Mouse (Mus musculus) CH12.LX (cell line): ENCODE data around the gene Galnt18. TPM values are rescaled to one million over a fixed set of nuclear protein-coding genes. Genes with fewer than 3 reads are reported as not detected.

Experiments used
- DNase-seq: peaks from one replicate; pipeline ENCODE4 v3.0.0-alpha.2; 2013; ENCODE audit errors: extremely low read depth
- H3K27ac ChIP-seq: 2 replicates; pipeline ENCODE4 v1.5.1; 2012; ENCODE audit warnings: low read depth, mild to moderate bottlenecking, control low read depth, moderate library complexity; ENCODE audit not compliant: insufficient read depth
- H3K27me3 ChIP-seq: replicated peaks from 2 replicates; pipeline ENCODE3; 2012; ENCODE audit warnings: inconsistent platforms
- H3K36me3 ChIP-seq, 2 experiments: replicated peaks in 1 of 2; 2 replicates each; pipeline versions ENCODE3 to v1.6.1; 2012; ENCODE audit warnings: inconsistent platforms in 1 of 2, low read length in 1 of 2, mild to moderate bottlenecking in 1 of 2, mixed read lengths in 1 of 2, moderate library complexity in 1 of 2; ENCODE audit not compliant: control insufficient read depth in 1 of 2, insufficient read depth in 1 of 2
- H3K4me1 ChIP-seq, 2 experiments: 2 replicates each; pipeline ENCODE4 v1.6.1; 2012; ENCODE audit warnings: inconsistent platforms in 1 of 2, moderate library complexity in 1 of 2; ENCODE audit not compliant: insufficient read depth in 2 of 2, control insufficient read depth in 1 of 2
- H3K4me2 ChIP-seq: 2 replicates; pipeline ENCODE4 v1.6.1; 2012; ENCODE audit warnings: low read depth, mild to moderate bottlenecking, control low read depth; ENCODE audit not compliant: poor library complexity, insufficient read depth, severe bottlenecking
- H3K4me3 ChIP-seq, 3 experiments: fragments of 150-350 bp in 1 of 3; sonication (generic) in 1 of 3; replicated peaks in 1 of 3; 2 replicates each; pipeline versions ENCODE3 to v1.5.1; 2011 to 2012; ENCODE audit warnings: low read depth in 2 of 3, low read length in 2 of 3, mild to moderate bottlenecking in 2 of 3, moderate library complexity in 2 of 3, control low read depth in 1 of 3, improper control_type of control experiment in 1 of 3, inconsistent platforms in 1 of 3, mixed read lengths in 1 of 3; ENCODE audit not compliant: poor library complexity in 1 of 3
- H3K79me2 ChIP-seq: replicated peaks from 2 replicates; pipeline ENCODE4 v1.6.1; 2012; ENCODE audit warnings: mild to moderate bottlenecking, moderate library complexity; ENCODE audit not compliant: control insufficient read depth, poor library complexity, insufficient read depth, severe bottlenecking; ENCODE audit errors: extremely low read depth
- H3K9ac ChIP-seq: 2 replicates; pipeline ENCODE4 v1.6.1; 2012; ENCODE audit warnings: low read depth, mild to moderate bottlenecking, control low read depth, moderate library complexity; ENCODE audit not compliant: insufficient read depth
- H3K9me3 ChIP-seq: replicated peaks from 2 replicates; pipeline ENCODE3; 2012; ENCODE audit warnings: low read length, inconsistent platforms, mixed read lengths
- CHD1 ChIP-seq: IDR thresholded peaks from 2 replicates; pipeline ENCODE4 v1.6.1; 2012; ENCODE audit warnings: low read depth, low read length, improper control_type of control experiment, inconsistent platforms
- CHD2 ChIP-seq: IDR thresholded peaks from 2 replicates; pipeline ENCODE4 v1.6.1; 2011; ENCODE audit warnings: low read length, improper control_type of control experiment
- GABPA ChIP-seq: IDR thresholded peaks from 2 replicates; pipeline ENCODE4 v1.6.1; 2012; ENCODE audit warnings: low read depth, low read length, improper control_type of control experiment, inconsistent platforms; ENCODE audit not compliant: insufficient replicate concordance
- HCFC1 ChIP-seq: IDR thresholded peaks from 2 replicates; pipeline ENCODE4 v1.6.1; 2012; ENCODE audit warnings: low read depth, mild to moderate bottlenecking, inconsistent platforms, low read length, improper control_type of control experiment
- KAT2A ChIP-seq: IDR thresholded peaks from 2 replicates; pipeline ENCODE4 v1.6.1; 2012; ENCODE audit warnings: low read length, improper control_type of control experiment, inconsistent platforms; ENCODE audit not compliant: insufficient replicate concordance
- MAFK ChIP-seq: IDR thresholded peaks from 2 replicates; pipeline ENCODE4 v1.6.1; 2011; ENCODE audit warnings: low read length, improper control_type of control experiment; ENCODE audit not compliant: insufficient replicate concordance
- MYC ChIP-seq: IDR thresholded peaks from 2 replicates; pipeline ENCODE4 v1.6.1; 2011; ENCODE audit warnings: low read depth, mild to moderate bottlenecking, improper control_type of control experiment, low read length
- NRF1 ChIP-seq: IDR thresholded peaks from 2 replicates; pipeline ENCODE4 v1.6.1; 2014; ENCODE audit warnings: low read depth, mild to moderate bottlenecking, inconsistent platforms, low read length, improper control_type of control experiment, moderate library complexity
- POLR2A ChIP-seq: IDR thresholded peaks from 2 replicates; pipeline ENCODE4 v1.6.1; 2011; ENCODE audit warnings: low read depth, mild to moderate bottlenecking, improper control_type of control experiment, low read length
- POLR2AphosphoS2 ChIP-seq: IDR thresholded peaks from 2 replicates; pipeline ENCODE4 v1.6.1; 2011; ENCODE audit warnings: low read depth, low read length, improper control_type of control experiment
- RCOR1 ChIP-seq: conservative IDR thresholded peaks from 2 replicates; pipeline ENCODE4 v1.6.1; 2012; ENCODE audit warnings: low read depth, mild to moderate bottlenecking, inconsistent platforms, low read length, improper control_type of control experiment
- SIN3A ChIP-seq: IDR thresholded peaks from 2 replicates; pipeline ENCODE4 v1.6.1; 2012; ENCODE audit warnings: low read length, improper control_type of control experiment, inconsistent platforms
- USF1 ChIP-seq: IDR thresholded peaks from 2 replicates; pipeline ENCODE4 v1.6.1; 2014; ENCODE audit warnings: low read depth, mild to moderate bottlenecking, inconsistent platforms, low read length, improper control_type of control experiment
- USF2 ChIP-seq: conservative IDR thresholded peaks from 2 replicates; pipeline ENCODE4 v1.6.1; 2011; ENCODE audit warnings: low read depth, low read length, improper control_type of control experiment
- ZKSCAN1 ChIP-seq: IDR thresholded peaks from 2 replicates; pipeline ENCODE4 v1.6.1; 2012; ENCODE audit warnings: low read depth, inconsistent platforms, low read length, improper control_type of control experiment, borderline replicate concordance
- dilution Hi-C: fragments of 300-500 bp; cut with MboI; formaldehyde crosslinking; loops from 2 replicates; pipeline ENCODE4 v1.14.3; 2020; ENCODE audit warnings: low sequenced_read_pairs; ENCODE audit not compliant: extremely low pct_unique_long_range_greater_than_20kb, extremely low pct_ligation_motif_present
- in situ Hi-C: fragments of 300-500 bp; cut with MboI; formaldehyde crosslinking; loops from 3 replicates; pipeline ENCODE4 v1.14.3; 2019; ENCODE audit warnings: low sequenced_read_pairs, low pct_ligation_motif_present, low pct_unique_long_range_greater_than_20kb, mixed read lengths
- polyA plus RNA-seq: library from polyadenylated mRNA; unstranded; fragments of >175 nt; gene quantifications from 2 replicates; pipeline ENCODE4 v1.2.1, GENCODE M21; 2012; ENCODE audit warnings: low read depth; ENCODE audit not compliant: insufficient read length
- total RNA-seq, 2 experiments: library from RNA; depleted of rRNA; stranded (reverse); fragments of 300-350 nt in 1 of 2; fragments of >200 nt in 1 of 2; gene quantifications; 2 replicates each; pipeline ENCODE4 v1.2.3; 2012 to 2014

The Galnt18 gene
- total and polyA plus RNA-seq, 3 experiments = 0.04 TPM; not detected in 2

GRCm38 (mm10) chr7:111748571-111749071 lies 31.2 kb downstream of the Galnt18 start:
- dilution Hi-C loops = no loop called here
- DNase-seq = peak; percentile 29

GRCm38 (mm10) chr7:111744770-111745169 lies 35.0 kb downstream of the Galnt18 start:
- H3K4me1 ChIP-seq = peaks cover 3 to 14% of the 10 kb centered on the region in 2 experiments; a peak in 2 of 4 replicates
- peaks cover 51% of the 10 kb centered on the region for H3K27me3 ChIP-seq
- H3K27ac ChIP-seq = no peak overlapping the region
- no peaks in the 10 kb centered on the region for H3K36me3 ChIP-seq
- no peak overlapping the region for H3K9ac ChIP-seq
- H3K4me2 ChIP-seq = no peak overlapping the region
- in situ Hi-C loops (no loop called here), dilution Hi-C loops (no loop called here)
- no peak for DNase-seq
- TF ChIP-seq CHD2 (no peak), KAT2A (no peak), NRF1 (no peak), MAFK (no peak), MYC (no peak), CHD1 (no peak), RCOR1 (no peak)
- H3K79me2 ChIP-seq = no peaks in the 10 kb centered on the region
- no peak overlapping the region for H3K4me3 ChIP-seq
- no peaks in the 10 kb centered on the region for H3K9me3 ChIP-seq

More at GRCm38 (mm10) chr7:111748571-111749071, 31.2 kb downstream of the Galnt18 start:
- H3K79me2 ChIP-seq = no peaks in the 10 kb centered on the region
- H3K4me3 ChIP-seq = no peak overlapping the region
- peaks cover 35% of the 10 kb centered on the region for H3K27me3 ChIP-seq
- peaks cover 3 to 14% of the 10 kb centered on the region in 2 experiments; a peak in 2 of 4 replicates for H3K4me1 ChIP-seq
- in situ Hi-C loops = no loop called here
- no peak overlapping the region for H3K9ac ChIP-seq
- no peak for TF ChIP-seq HCFC1
- TF ChIP-seq SIN3A = no peak
- H3K4me2 ChIP-seq = no peak overlapping the region
- no peaks in the 10 kb centered on the region for H3K9me3 ChIP-seq
- no peaks in the 10 kb centered on the region for H3K36me3 ChIP-seq
- no peak overlapping the region for H3K27ac ChIP-seq

DNA sequence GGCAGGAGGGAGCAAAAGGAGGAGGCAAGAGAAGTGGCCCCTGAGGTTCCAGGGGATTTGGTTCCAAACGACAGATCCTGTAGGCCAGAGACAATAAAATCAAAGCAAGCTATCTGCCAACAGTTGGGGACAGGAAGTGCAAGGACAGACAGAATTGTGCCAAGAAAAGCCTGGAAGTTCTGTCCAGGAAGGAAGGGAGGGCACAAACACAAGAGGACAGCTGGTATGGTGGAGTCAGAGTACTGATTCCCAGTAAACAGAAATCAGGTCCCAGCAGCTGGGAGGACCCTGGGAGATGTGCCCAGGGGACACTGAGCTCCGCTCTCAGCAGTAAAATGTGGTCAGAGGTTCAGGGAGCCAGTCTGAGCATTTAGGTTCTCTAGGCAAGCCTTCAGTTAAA lies 38.2 kb downstream of the Galnt18 start:
- in situ Hi-C loops = no loop called here
- Histone ChIP-seq H3K27me3 (peaks cover 58% of the 10 kb centered on the region), H3K79me2 (no peaks in the 10 kb centered on the region), H3K36me3 (no peaks in the 10 kb centered on the region), H3K27ac (no peak overlapping the region), H3K4me2 (no peak overlapping the region), H3K4me1 (peaks cover 3% of the 10 kb centered on the region in 2 experiments; a peak in 1 of 4 replicates), H3K9me3 (no peaks in the 10 kb centered on the region), H3K9ac (no peak overlapping the region), H3K4me3 (no peak overlapping the region)
- TF ChIP-seq MAFK (no peak), GABPA (no peak), SIN3A (no peak), KAT2A (no peak), USF2 (no peak), POLR2AphosphoS2 (no peak), ZKSCAN1 (no peak), CHD1 (no peak), USF1 (no peak), POLR2A (no peak)
- dilution Hi-C loops = no loop called here
- DNase-seq = no peak
